10 mouse cellular contexts compared by ENCODE assay signal in genomic region chr14:25498367-25498766, GRCm38 (mm10). TPM values are rescaled to one million over a fixed set of nuclear protein-coding genes. Genes with fewer than 3 reads are reported as not detected.
A peak's percentile ranks its signal among the peaks of the same experiment; 100 is the strongest.
DNase-seq lines count a peak whose midpoint lies in the region; ATAC-seq and TF ChIP-seq lines count a peak whose summit lies in the region.
"Had no signal": no experiment of that assay in that cellular context is flagged by ENCODE, and none has a peak within 500 bp of the region (broad histone marks: within the 10 kb centered on the region; RNA-seq: fewer than 3 reads in every experiment).

No protein-coding gene starts in this region.

- H3K4me1 ChIP-seq in intestine, embryonic 16.5 days (ENCODE audit: control insufficient read depth, insufficient read depth, low read length), result peaks cover 66% of the 10 kb centered on the region
- H3K4me1 ChIP-seq in intestine, postnatal 0 days (replicated peaks; ENCODE audit: control insufficient read depth, insufficient read depth, low read length), result peaks cover 16% of the 10 kb centered on the region
- H3K4me1 ChIP-seq in forebrain, embryonic 11.5 days (replicated peaks; ENCODE audit: control insufficient read depth, insufficient read depth, low read length), result peaks cover 22% of the 10 kb centered on the region
- H3K4me1 ChIP-seq in hindbrain, embryonic 14.5 days (replicated peaks; ENCODE audit: control insufficient read depth, insufficient read depth, low read length), result peaks cover 82% of the 10 kb centered on the region
- H3K4me1 ChIP-seq in midbrain, embryonic 16.5 days (ENCODE audit: control insufficient read depth, insufficient read depth, low read length), result peaks cover 63% of the 10 kb centered on the region

- no peak for TF ChIP-seq CTCF in intestine, postnatal 0 days (IDR thresholded peaks at IDR 0.05; ENCODE audit: low read depth)

- WGBS in intestine, embryonic 16.5 days, result 38% methylated on average over 7 of the region's 7 CpGs
- WGBS in intestine, postnatal 0 days, result 52% methylated on average over 7 of the region's 7 CpGs
- 30% methylated on average over 7 of the region's 7 CpGs for WGBS in forebrain, embryonic 11.5 days
- WGBS in hindbrain, embryonic 14.5 days, result 11% methylated on average over 7 of the region's 7 CpGs
- 18% methylated on average over 7 of the region's 7 CpGs for WGBS in midbrain, embryonic 16.5 days

- 0 out of 2 replicates have a peak overlapping the region, but pooled peaks have one; percentile 8 for H3K27ac ChIP-seq in intestine, embryonic 16.5 days (ENCODE audit: low read length)
- H3K27ac ChIP-seq in intestine, postnatal 0 days (ENCODE audit: low read depth, low read length), result no peak overlapping the region
- H3K27ac ChIP-seq in forebrain, embryonic 11.5 days (ENCODE audit: low read depth, low read length), result 0 out of 2 replicates have a peak overlapping the region, but pooled peaks have one; percentile 14
- H3K27ac ChIP-seq in hindbrain, embryonic 14.5 days, result peak overlapping the region; percentile 81
- peak overlapping the region; percentile 73 for H3K27ac ChIP-seq in midbrain, embryonic 16.5 days (ENCODE audit: low read length)

- H3K36me3 ChIP-seq in intestine, embryonic 16.5 days (ENCODE audit: control insufficient read depth, insufficient read depth, low read length), result no peaks in the 10 kb centered on the region
- peaks cover 6% of the 10 kb centered on the region for H3K36me3 ChIP-seq in intestine, postnatal 0 days (ENCODE audit: control insufficient read depth, insufficient read depth)
- no peaks in the 10 kb centered on the region; the same call in 1 of the 2 replicates for H3K36me3 ChIP-seq in forebrain, embryonic 11.5 days (ENCODE audit: control insufficient read depth, insufficient read depth, low read length)
- H3K36me3 ChIP-seq in hindbrain, embryonic 14.5 days (replicated peaks; ENCODE audit: control insufficient read depth, insufficient read depth), result peaks cover 7% of the 10 kb centered on the region; the same call in 1 of the 2 replicates
- no peaks in the 10 kb centered on the region for H3K36me3 ChIP-seq in midbrain, embryonic 16.5 days (ENCODE audit: control insufficient read depth, insufficient read depth, low read length)

- H3K4me3 ChIP-seq in intestine, embryonic 16.5 days (ENCODE audit: low read length), result no peak overlapping the region
- H3K4me3 ChIP-seq in intestine, postnatal 0 days (ENCODE audit: low read depth, low read length), result no peak overlapping the region
- no peak overlapping the region for H3K4me3 ChIP-seq in forebrain, embryonic 11.5 days (ENCODE audit: low read depth, low read length)
- no peak overlapping the region for H3K4me3 ChIP-seq in hindbrain, embryonic 14.5 days (replicated peaks; ENCODE audit: low read length)
- no peak overlapping the region for H3K4me3 ChIP-seq in midbrain, embryonic 16.5 days (ENCODE audit: low read depth, low read length)

- no peaks in the 10 kb centered on the region for H3K9me3 ChIP-seq in intestine, embryonic 16.5 days (ENCODE audit: control insufficient read depth, low read length)
- H3K9me3 ChIP-seq in intestine, postnatal 0 days (ENCODE audit: control insufficient read depth), result no peaks in the 10 kb centered on the region
- no peaks in the 10 kb centered on the region for H3K9me3 ChIP-seq in forebrain, embryonic 11.5 days (ENCODE audit: control insufficient read depth, low read length)
- H3K9me3 ChIP-seq in hindbrain, embryonic 14.5 days (ENCODE audit: control insufficient read depth, low read length), result no peaks in the 10 kb centered on the region
- no peaks in the 10 kb centered on the region for H3K9me3 ChIP-seq in midbrain, embryonic 16.5 days (replicated peaks; ENCODE audit: control insufficient read depth, low read length, poor library complexity, severe bottlenecking)

- H3K27me3 ChIP-seq in intestine, embryonic 16.5 days (replicated peaks; ENCODE audit: control insufficient read depth, insufficient read depth, low read length), result no peaks in the 10 kb centered on the region
- H3K27me3 ChIP-seq in intestine, postnatal 0 days (replicated peaks; ENCODE audit: control insufficient read depth, insufficient read depth, low read length), result no peaks in the 10 kb centered on the region
- H3K27me3 ChIP-seq in forebrain, embryonic 11.5 days (ENCODE audit: control insufficient read depth, insufficient read depth, low read length), result no peaks in the 10 kb centered on the region
- H3K27me3 ChIP-seq in hindbrain, embryonic 14.5 days (ENCODE audit: control insufficient read depth, insufficient read depth, low read length), result no peaks in the 10 kb centered on the region
- no peaks in the 10 kb centered on the region for H3K27me3 ChIP-seq in midbrain, embryonic 16.5 days (ENCODE audit: control insufficient read depth, insufficient read depth, low read depth, low read length)

- H3K9ac ChIP-seq in intestine, embryonic 16.5 days (ENCODE audit: low read depth, low read length), result 0 out of 2 replicates have a peak overlapping the region, but pooled peaks have one; percentile 11
- H3K9ac ChIP-seq in intestine, postnatal 0 days (ENCODE audit: low read depth, low read length), result no peak overlapping the region
- H3K9ac ChIP-seq in forebrain, embryonic 11.5 days (ENCODE audit: low read length), result no peak overlapping the region
- peak overlapping the region; percentile 33 for H3K9ac ChIP-seq in hindbrain, embryonic 14.5 days
- peak overlapping the region; percentile 36; the same call in 1 of the 2 replicates for H3K9ac ChIP-seq in midbrain, embryonic 16.5 days (ENCODE audit: low read depth, low read length)

- no peak for DNase-seq in forebrain, embryonic 11.5 days (ENCODE audit: low spot score)
- no peak for DNase-seq in hindbrain, embryonic 14.5 days (ENCODE audit: low spot score)
- DNase-seq in adrenal gland, postnatal 14 days, result no peak
- no peak for DNase-seq in right cerebral cortex, postnatal 4 days
- DNase-seq in embryo, embryonic 11 days, result no peak
- DNase-seq: cerebellum, adult 11-12 months had no signal

- no peak overlapping the region for H3K4me2 ChIP-seq in intestine, embryonic 16.5 days (ENCODE audit: low read depth, low read length)
- H3K4me2 ChIP-seq in intestine, postnatal 0 days (replicated peaks; ENCODE audit: low read depth), result no peak overlapping the region
- no peak overlapping the region for H3K4me2 ChIP-seq in forebrain, embryonic 11.5 days (ENCODE audit: low read depth, low read length, severe bottlenecking)
- H3K4me2 ChIP-seq in hindbrain, embryonic 14.5 days (replicated peaks), result no peak overlapping the region; the same call in 1 of the 2 replicates
- H3K4me2 ChIP-seq in midbrain, embryonic 16.5 days (ENCODE audit: low read length), result peak overlapping the region; percentile 7; the same call in 1 of the 2 replicates

- ATAC-seq in intestine, embryonic 16.5 days, result no peak
- no peak for ATAC-seq in intestine, postnatal 0 days
- ATAC-seq in forebrain, embryonic 11.5 days (replicated peaks; ENCODE audit: low FRiP score), result peak; percentile 27; the same call in 1 of the 2 replicates
- no peak; the same call in 1 of the 2 replicates for ATAC-seq in hindbrain, embryonic 14.5 days (ENCODE audit: low FRiP score)
- no peak for ATAC-seq in midbrain, embryonic 16.5 days
- ATAC-seq: lung, postnatal 0 days had no signal

RNA-seq across cellular contexts. Expression of gene Zmiz1, which starts 39.4 kb away (rescaled TPM):
- polyA plus RNA-seq in intestine, embryonic 16.5 days (2015; fragmentation: Nextera tagmentation; extraction: Ambion mirVana), result 21.2 and 22.3 TPM in 2 replicates
- polyA plus RNA-seq in intestine, postnatal 0 days (2015; fragmentation: Nextera tagmentation; extraction: Ambion mirVana), result 12.4 and 13.5 TPM in 2 replicates
- polyA plus RNA-seq in forebrain, embryonic 11.5 days (2014; fragmentation: Nextera tagmentation; extraction: Ambion mirVana), result 70.1 and 71.2 TPM in 2 replicates
- 70.0 and 70.6 TPM in 2 replicates for polyA plus RNA-seq in hindbrain, embryonic 14.5 days (2014; fragmentation: Nextera tagmentation; extraction: Ambion mirVana)
- 54.2 and 58.0 TPM in 2 replicates for polyA plus RNA-seq in midbrain, embryonic 16.5 days (2015; fragmentation: Nextera tagmentation; extraction: Ambion mirVana)
- total RNA-seq in adrenal gland, postnatal 14 days (2021), result 96.4 and 96.9 TPM in 2 replicates

Comparison
In these comparisons a context has a peak if more than half of its experiments do, and no peak if none do; other contexts are left out.
1. H3K9ac ChIP-seq: peak in intestine, embryonic 16.5 days (single experiment), hindbrain, embryonic 14.5 days (single experiment) and midbrain, embryonic 16.5 days (single experiment); none in intestine, postnatal 0 days (single experiment) and forebrain, embryonic 11.5 days (single experiment).